Mouse (Mus musculus) T-cell, adult 2 months (primary cell): Measurements from ENCODE around the gene Arl6ip1.
"Not testable (repeated sequence)": the region's sequence is repeated elsewhere in the genome, so short reads cannot be mapped to it uniquely, and the experiment has no call there.

Source experiments
- DNase-seq: peaks from one replicate; pipeline ENCODE4 v3.0.0; 2022; ENCODE audit warnings: low spot score

Gene Arl6ip1

GRCm38 (mm10) chr7:118129430-118130041, at the start of gene Arl6ip1:
Arl6ip1 (minus strand) TSS chr7:118129662.
- DNase-seq = peak; percentile 99

GRCm38 (mm10) chr7:118175821-118176355, 46.4 kb upstream of the Arl6ip1 start:
- no peak for DNase-seq

- not testable (repeated sequence) for DNase-seq
Measured at GRCm38 (mm10) chr7:118170125-118170524, 40.7 kb upstream of the Arl6ip1 start.

- no peak for DNase-seq
Measured at GRCm38 (mm10) chr7:118163006-118163405, 33.5 kb upstream of the Arl6ip1 start.

GRCm38 (mm10) chr7:118160121-118160520, 30.7 kb upstream of the Arl6ip1 start:
- DNase-seq = no peak

- DNase-seq = no peak
Measured at GRCm38 (mm10) chr7:118156461-118156860, 27.0 kb upstream of the Arl6ip1 start.

GRCm38 (mm10) chr7:118154150-118154549, 24.7 kb upstream of the Arl6ip1 start:
- DNase-seq = no peak

GRCm38 (mm10) chr7:118143602-118144001, 14.1 kb upstream of the Arl6ip1 start:
- no peak for DNase-seq

- no peak for DNase-seq
Measured at GRCm38 (mm10) chr7:118143123-118143522, 13.7 kb upstream of the Arl6ip1 start.

GRCm38 (mm10) chr7:118141271-118141670, 11.8 kb upstream of the Arl6ip1 start:
- no peak for DNase-seq

GRCm38 (mm10) chr7:118135128-118135527, 5.7 kb upstream of the Arl6ip1 start:
- no peak for DNase-seq

- no peak for DNase-seq
Measured at GRCm38 (mm10) chr7:118128925-118129429, 485 bp downstream of the Arl6ip1 start.

- DNase-seq = no peak
Measured at GRCm38 (mm10) chr7:118126219-118126875, 3.1 kb downstream of the Arl6ip1 start.

- DNase-seq = no peak
Measured at GRCm38 (mm10) chr7:118125736-118126135, 3.7 kb downstream of the Arl6ip1 start.

GRCm38 (mm10) chr7:118123512-118124411, 5.7 kb downstream of the Arl6ip1 start:
- DNase-seq = no peak

GRCm38 (mm10) chr7:118122235-118122634, 7.2 kb downstream of the Arl6ip1 start:
- DNase-seq = no peak

GRCm38 (mm10) chr7:118120654-118121053, 8.8 kb downstream of the Arl6ip1 start:
- no peak for DNase-seq

- peak; percentile 71 for DNase-seq
Measured at GRCm38 (mm10) chr7:118119946-118120345, 9.5 kb downstream of the Arl6ip1 start.

GRCm38 (mm10) chr7:118119142-118119541, 10.3 kb downstream of the Arl6ip1 start:
- no peak for DNase-seq

GRCm38 (mm10) chr7:118118426-118118825, 11.0 kb downstream of the Arl6ip1 start:
- DNase-seq = no peak

- no peak for DNase-seq
Measured at GRCm38 (mm10) chr7:118117539-118118210, 11.8 kb downstream of the Arl6ip1 start.
